Mouse (Mus musculus) embryonic facial prominence, embryonic 14.5 days (tissue): ENCODE results near the gene Pdia6. TPM values are rescaled to one million over a fixed set of nuclear protein-coding genes. Genes with fewer than 3 reads are reported as not detected.

Experiments used
- polyA plus RNA-seq: library from polyadenylated mRNA; unstranded; fragments of >200 nt; fragmentation: Nextera tagmentation; extraction: Ambion mirVana; gene quantifications from 2 replicates; pipeline ENCODE4 v1.2.1, GENCODE M21; 2014

The Pdia6 gene
- polyA plus RNA-seq, 1 experiment from 2014 or later: 594 TPM

Other genes with a start within 250 kb of the Pdia6 start
- 0.28 and 0.32 TPM in 2 replicates for gene Kcnf1, start 89.7 kb upstream of the Pdia6 start, polyA plus RNA-seq
- 2.7 and 3.9 TPM in 2 replicates for gene Atp6v1c2, start 62.8 kb downstream of the Pdia6 start, polyA plus RNA-seq
- 19.3 and 23.3 TPM in 2 replicates for gene Nol10, start 81.9 kb downstream of the Pdia6 start, polyA plus RNA-seq